Mouse (Mus musculus) intestine, embryonic 14.5 days (tissue): Measurements from ENCODE around the gene Zdhhc7. TPM values are rescaled to one million over a fixed set of nuclear protein-coding genes. Genes with fewer than 3 reads are reported as not detected.

Experiments
- ATAC-seq: fragments of 200-750 bp; cut with Nextera tagmentation; replicated peaks from 2 replicates; pipeline ENCODE4 v1.8.0; 2017; ENCODE audit warnings: low read depth, moderate number of reproducible peaks, moderate TSS enrichment, moderate library complexity; ENCODE audit not compliant: low FRiP score, low TSS enrichment
- DNase-seq: peaks from one replicate; pipeline ENCODE4 v3.0.0-alpha.2; 2018; ENCODE audit warnings: low spot score
- H3K27ac ChIP-seq: fragments of 300-500 bp; sonication (generic); 2 replicates; pipeline ENCODE4 v1.5.1; 2014; ENCODE audit warnings: low read depth, mild to moderate bottlenecking, control low read depth
- H3K27me3 ChIP-seq: fragments of 300-500 bp; sonication (generic); replicated peaks from 2 replicates; pipeline ENCODE4 v1.6.1; 2014; ENCODE audit warnings: low read length, control low read depth; ENCODE audit not compliant: control insufficient read depth, insufficient read depth
- H3K36me3 ChIP-seq: fragments of 300-500 bp; sonication (generic); 2 replicates; pipeline ENCODE4 v1.6.1; 2014; ENCODE audit warnings: low read length, control low read depth; ENCODE audit not compliant: control insufficient read depth, insufficient read depth
- H3K4me1 ChIP-seq: fragments of 300-500 bp; sonication (generic); replicated peaks from 2 replicates; pipeline ENCODE4 v1.6.1; 2014; ENCODE audit warnings: low read length, control low read depth, mixed read lengths; ENCODE audit not compliant: control insufficient read depth, insufficient read depth
- H3K4me2 ChIP-seq: fragments of 300-500 bp; sonication (generic); 2 replicates; pipeline ENCODE4 v1.6.1; 2014; ENCODE audit warnings: low read length
- H3K4me3 ChIP-seq: fragments of 300-500 bp; sonication (generic); 2 replicates; pipeline ENCODE4 v1.5.1; 2014; ENCODE audit warnings: low read depth, low read length, control low read depth, mixed read lengths
- H3K9ac ChIP-seq: fragments of 300-500 bp; sonication (generic); 2 replicates; pipeline ENCODE4 v1.6.1; 2014; ENCODE audit warnings: mild to moderate bottlenecking, low read length
- H3K9me3 ChIP-seq: fragments of 300-500 bp; sonication (generic); 2 replicates; pipeline ENCODE4 v1.6.1; 2016; ENCODE audit warnings: low read length, control low read depth; ENCODE audit not compliant: control insufficient read depth
- WGBS: fragments of 180-500 bp; shearing (Covaris S2); extraction: QIAGEN DNeasy Blood & Tissue Kit; methylation state at CpG from one replicate; pipeline ENCODE4 v1.1.7; 2014; 5-methylcytosine and 5-hydroxymethylcytosine counted together
- polyA plus RNA-seq: library from polyadenylated mRNA; unstranded; fragments of >200 nt; fragmentation: Nextera tagmentation; extraction: Ambion mirVana; gene quantifications from 2 replicates; pipeline ENCODE4 v1.2.1, GENCODE M21; 2014

The Zdhhc7 gene
- polyA plus RNA-seq, 1 experiment from 2014 or later, result 30.6 TPM

- Histone ChIP-seq H3K4me1 (peaks cover 24% of the 10 kb centered on the region), H3K4me3 (no peak overlapping the region), H3K9ac (no peak overlapping the region), H3K27ac (no peak overlapping the region), H3K36me3 (no peaks in the 10 kb centered on the region), H3K4me2 (no peak overlapping the region), H3K27me3 (peaks cover 17% of the 10 kb centered on the region), H3K9me3 (no peaks in the 10 kb centered on the region)
- WGBS, result 80% methylated on average over 6 of the region's 6 CpGs
- no peak for DNase-seq
- no peak for ATAC-seq
Measured at GRCm38 (mm10) chr8:120119931-120120330, 18.6 kb upstream of the Zdhhc7 start.

- no peak overlapping the region for H3K27ac ChIP-seq
- no peaks in the 10 kb centered on the region for H3K9me3 ChIP-seq
- no peak for DNase-seq
- peaks cover 22% of the 10 kb centered on the region for H3K27me3 ChIP-seq
- no peaks in the 10 kb centered on the region for H3K36me3 ChIP-seq
- no peak overlapping the region for H3K4me3 ChIP-seq
- 63% methylated on average over 3 of the region's 3 CpGs for WGBS
- peaks cover 22% of the 10 kb centered on the region for H3K4me1 ChIP-seq
- H3K9ac ChIP-seq, result no peak overlapping the region
- H3K4me2 ChIP-seq, result no peak overlapping the region
- ATAC-seq, result no peak
Measured at GRCm38 (mm10) chr8:120119429-120119828, 18.1 kb upstream of the Zdhhc7 start.

GRCm38 (mm10) chr8:120118847-120119246, 17.6 kb upstream of the Zdhhc7 start:
- H3K9ac ChIP-seq, result no peak overlapping the region
- H3K4me1 ChIP-seq, result peaks cover 17% of the 10 kb centered on the region
- DNase-seq (no peak), ATAC-seq (no peak)
- no peak overlapping the region for H3K4me3 ChIP-seq
- no peaks in the 10 kb centered on the region for H3K9me3 ChIP-seq
- peaks cover 24% of the 10 kb centered on the region for H3K27me3 ChIP-seq
- whole genome bisulfite sequencing, result 76% methylated on average over 5 of the region's 5 CpGs
- no peak overlapping the region for H3K27ac ChIP-seq
- H3K4me2 ChIP-seq, result no peak overlapping the region
- H3K36me3 ChIP-seq, result no peaks in the 10 kb centered on the region

DNA sequence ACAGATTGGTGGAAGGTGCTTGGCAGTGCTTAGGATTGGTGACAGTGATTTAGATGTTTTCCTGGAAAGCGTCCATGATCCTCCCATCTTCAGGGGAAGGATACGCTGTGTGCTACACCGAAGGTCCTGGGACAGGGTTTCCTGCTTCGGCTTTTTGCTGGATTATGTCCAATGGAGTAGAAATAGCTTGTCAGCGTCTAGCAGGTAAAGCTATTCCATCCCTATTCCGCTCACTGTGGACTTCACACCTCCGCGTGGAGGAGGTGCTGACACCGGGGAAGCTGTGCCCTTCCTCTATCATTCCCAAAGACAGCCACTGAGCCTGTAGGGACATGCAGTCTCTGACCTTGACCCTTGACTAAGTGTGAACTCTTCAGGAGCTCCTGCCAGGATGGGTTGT, 16.9 kb upstream of the Zdhhc7 start:
- H3K4me1 ChIP-seq, result peaks cover 16% of the 10 kb centered on the region
- H3K4me3 ChIP-seq, result no peak overlapping the region
- WGBS, result 79% methylated on average over 9 of the region's 9 CpGs
- H3K9me3 ChIP-seq, result no peaks in the 10 kb centered on the region
- no peak overlapping the region for H3K4me2 ChIP-seq
- H3K27ac ChIP-seq, result no peak overlapping the region
- ATAC-seq, result no peak
- H3K27me3 ChIP-seq, result peaks cover 24% of the 10 kb centered on the region
- H3K9ac ChIP-seq, result no peak overlapping the region
- no peak for DNase-seq
- no peaks in the 10 kb centered on the region for H3K36me3 ChIP-seq

DNA sequence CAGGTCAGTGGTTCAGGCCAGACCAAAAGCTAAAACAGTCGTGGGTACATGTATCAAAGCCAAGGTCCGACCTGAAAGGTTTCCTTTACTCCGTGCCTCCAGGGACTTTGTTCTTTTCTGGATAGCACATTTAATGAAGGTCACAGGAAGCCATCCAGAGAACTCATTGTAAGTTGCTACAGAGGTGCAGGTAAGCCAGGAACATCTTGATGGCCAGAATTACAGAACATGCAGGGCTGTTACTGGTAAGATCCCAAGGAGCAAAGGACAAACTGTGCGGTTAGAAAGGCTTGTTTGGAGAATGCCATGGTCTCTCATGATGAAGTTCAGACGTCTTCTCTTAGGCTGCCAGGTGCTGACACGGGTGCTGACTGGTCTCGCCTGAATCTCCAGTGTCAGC, 15.3 kb upstream of the Zdhhc7 start:
- no peak for DNase-seq
- Histone ChIP-seq H3K9me3 (no peaks in the 10 kb centered on the region), H3K36me3 (no peaks in the 10 kb centered on the region), H3K27ac (no peak overlapping the region), H3K4me3 (no peak overlapping the region), H3K9ac (no peak overlapping the region), H3K4me1 (peaks cover 21% of the 10 kb centered on the region), H3K27me3 (peaks cover 24% of the 10 kb centered on the region), H3K4me2 (no peak overlapping the region)
- ATAC-seq, result no peak
- 79% methylated on average over 7 of the region's 7 CpGs for WGBS

DNA sequence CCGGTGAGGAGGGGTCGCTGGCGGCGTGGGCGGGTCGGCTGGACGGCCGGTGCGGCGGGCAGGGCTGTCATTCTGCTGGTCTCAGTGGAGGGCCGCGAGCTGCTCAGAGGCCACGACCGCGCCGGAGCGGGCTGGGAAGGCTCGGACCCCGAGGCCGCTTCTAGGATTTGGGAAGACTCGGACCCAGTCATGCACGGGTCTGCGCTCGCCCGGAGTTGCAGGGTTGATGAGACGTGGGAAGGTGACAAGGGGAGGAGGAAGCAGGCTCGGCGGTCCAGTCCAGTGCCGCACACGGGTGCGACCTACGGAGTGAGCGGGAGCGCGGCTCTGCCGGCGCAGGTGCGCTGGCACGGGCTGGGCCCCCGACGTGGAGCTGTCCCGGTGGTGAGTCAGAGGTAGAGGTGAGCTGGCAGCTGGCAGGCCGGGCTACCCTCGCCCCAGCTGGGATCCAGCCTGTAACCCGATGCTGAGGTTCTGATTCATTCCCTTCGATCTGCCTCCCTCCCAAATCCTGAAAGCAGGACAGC, 13.1 kb upstream of the Zdhhc7 start:
- Histone ChIP-seq H3K4me1 (peaks cover 17% of the 10 kb centered on the region), H3K9me3 (no peaks in the 10 kb centered on the region), H3K9ac (peak overlapping the region; percentile 58), H3K4me2 (peak overlapping the region; percentile 91), H3K27ac (no peak overlapping the region), H3K27me3 (peaks cover 24% of the 10 kb centered on the region), H3K4me3 (peak overlapping the region; percentile 66), H3K36me3 (no peaks in the 10 kb centered on the region)
- 2% methylated on average over 46 of the region's 46 CpGs for WGBS
- ATAC-seq, result peak; percentile 69
- DNase-seq, result no peak

GRCm38 (mm10) chr8:120113758-120114255, 12.5 kb upstream of the Zdhhc7 start, which contains the start of gene 6430548M08Rik:
6430548M08Rik (plus strand) TSS chr8:120114152.
- Histone ChIP-seq H3K9me3 (no peaks in the 10 kb centered on the region), H3K27ac (peak within 1 kb of the TSS; percentile 72), H3K4me1 (peaks cover 11% of the 10 kb centered on the region), H3K4me2 (peak within 1 kb of the TSS; percentile 91), H3K36me3 (no peaks in the 10 kb centered on the region), H3K9ac (peak within 1 kb of the TSS; percentile 58), H3K4me3 (peak within 1 kb of the TSS; percentile 66), H3K27me3 (peaks cover 24% of the 10 kb centered on the region)
- ATAC-seq (peak; percentile 96), DNase-seq (peak; percentile 100)
- WGBS, result under 1% methylated on average over 60 of the region's 61 CpGs

- no peaks in the 10 kb centered on the region for H3K36me3 ChIP-seq
- peak overlapping the region; percentile 31 for H3K9ac ChIP-seq
- ATAC-seq (peak; percentile 14), DNase-seq (no peak)
- peaks cover 10% of the 10 kb centered on the region for H3K4me1 ChIP-seq
- H3K4me2 ChIP-seq, result peak overlapping the region; percentile 91
- under 1% methylated on average over 10 of the region's 10 CpGs for WGBS
- H3K9me3 ChIP-seq, result no peaks in the 10 kb centered on the region
- peaks cover 24% of the 10 kb centered on the region for H3K27me3 ChIP-seq
- peak overlapping the region; percentile 72 for H3K27ac ChIP-seq
- H3K4me3 ChIP-seq, result peak overlapping the region; percentile 66
Measured at GRCm38 (mm10) chr8:120113306-120113705, 12.0 kb upstream of the Zdhhc7 start.

- no peak overlapping the region for H3K4me2 ChIP-seq
- H3K9me3 ChIP-seq, result no peaks in the 10 kb centered on the region
- H3K36me3 ChIP-seq, result no peaks in the 10 kb centered on the region
- peaks cover 24% of the 10 kb centered on the region for H3K27me3 ChIP-seq
- 0 out of 2 replicates have a peak overlapping the region, but pooled peaks have one; percentile 72 for H3K27ac ChIP-seq
- WGBS, result 80% methylated on average over 5 of the region's 5 CpGs
- no peak overlapping the region; the same call in 1 of the 2 replicates for H3K9ac ChIP-seq
- no peak overlapping the region for H3K4me3 ChIP-seq
- ATAC-seq (no peak), DNase-seq (no peak)
- peaks cover 10% of the 10 kb centered on the region for H3K4me1 ChIP-seq
Measured at GRCm38 (mm10) chr8:120112535-120112934, 11.3 kb upstream of the Zdhhc7 start.
